Mouse (Mus musculus) myocyte (in vitro differentiated cells): Measurements from ENCODE around the gene Ap2a1.

ENCODE experiments used
- E2F4 ChIP-seq: IDR thresholded peaks from one replicate; pipeline ENCODE4 v1.6.1; 2011; ENCODE audit warnings: mild to moderate bottlenecking, control low read depth, moderate library complexity; ENCODE audit not compliant: insufficient read depth
- MAX ChIP-seq: IDR thresholded peaks from one replicate; pipeline ENCODE4 v1.6.1; 2011; ENCODE audit warnings: low read depth, mild to moderate bottlenecking, control low read depth
- MYOD1 ChIP-seq, 3 experiments: IDR thresholded peaks; one replicate each; pipeline ENCODE4 v1.6.1; 2011; ENCODE audit warnings: control low read depth in 2 of 3, low read depth in 2 of 3, mild to moderate bottlenecking in 2 of 3, moderate library complexity in 1 of 3; ENCODE audit not compliant: insufficient read length in 2 of 3, control insufficient read depth in 1 of 3
- MYOG ChIP-seq, 3 experiments: IDR thresholded peaks; one replicate each; pipeline ENCODE4 v1.6.1; 2011; ENCODE audit warnings: control low read depth in 2 of 3, low read depth in 2 of 3, mild to moderate bottlenecking in 2 of 3; ENCODE audit not compliant: insufficient read length in 2 of 3, control insufficient read depth in 1 of 3, insufficient read depth in 1 of 3
- POLR2A ChIP-seq: IDR thresholded peaks from one replicate; pipeline ENCODE4 v1.6.1; 2011; ENCODE audit warnings: low read depth, mild to moderate bottlenecking, control low read depth, moderate library complexity; ENCODE audit not compliant: insufficient read length
- POLR2AphosphoS2 ChIP-seq: IDR thresholded peaks from one replicate; pipeline ENCODE4 v1.6.1; 2011; ENCODE audit warnings: low read depth, control low read depth; ENCODE audit not compliant: insufficient read length
- REST ChIP-seq: IDR thresholded peaks from one replicate; pipeline ENCODE4 v1.6.1; 2011; ENCODE audit warnings: mild to moderate bottlenecking, control low read depth, moderate library complexity; ENCODE audit not compliant: insufficient read depth, insufficient read length
- SRF ChIP-seq: IDR thresholded peaks from one replicate; pipeline ENCODE4 v1.6.1; 2011; ENCODE audit warnings: low read depth; ENCODE audit not compliant: control insufficient read depth, insufficient read length
- USF1 ChIP-seq: IDR thresholded peaks from one replicate; pipeline ENCODE4 v1.6.1; 2011; ENCODE audit warnings: low read depth, mild to moderate bottlenecking, control low read depth, moderate library complexity

DNA sequence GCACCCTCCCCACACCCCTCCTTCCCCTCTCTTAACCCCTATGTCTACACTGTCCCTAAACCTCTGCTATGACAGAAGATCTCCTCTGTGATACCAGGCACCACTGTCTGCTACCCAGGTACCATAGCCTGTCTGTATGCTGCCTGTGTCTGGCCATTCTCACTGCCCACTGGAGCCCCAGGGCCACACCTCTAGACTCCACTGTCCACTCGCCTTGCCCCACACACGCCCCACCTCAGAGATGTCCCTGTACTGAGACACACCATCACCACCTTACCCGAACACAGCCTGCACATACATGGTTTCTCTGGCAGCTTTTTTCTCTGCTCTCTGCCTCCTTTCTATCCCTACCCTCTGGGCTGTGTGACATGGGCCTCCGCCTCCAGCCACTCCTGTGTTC, 12.4 kb downstream of the Ap2a1 start:
- TF ChIP-seq E2F4: no peak
- no peak for TF ChIP-seq USF1
- TF ChIP-seq POLR2A: no peak
- TF ChIP-seq MAX: no peak
- no peak for TF ChIP-seq MYOG (IDR thresholded peaks at IDR 0.05; ENCODE audit: control insufficient read depth in 1 of 3, insufficient read depth in 1 of 3, insufficient read length in 2 of 3, low read depth in 2 of 3)
- no peak for TF ChIP-seq REST
- TF ChIP-seq SRF: no peak
- no peak for TF ChIP-seq POLR2AphosphoS2
- TF ChIP-seq MYOD1 (IDR thresholded peaks at IDR 0.05; ENCODE audit: control insufficient read depth in 1 of 3, insufficient read length in 2 of 3, low read depth in 2 of 3): no peak
